Mouse (Mus musculus): ENCODE data around the gene Alb. TPM values are rescaled to one million over a fixed set of nuclear protein-coding genes. Genes with fewer than 3 reads are reported as not detected.

Gene Alb
- total RNA-seq, 2 experiments from 2014 or later = not detected

DNA sequence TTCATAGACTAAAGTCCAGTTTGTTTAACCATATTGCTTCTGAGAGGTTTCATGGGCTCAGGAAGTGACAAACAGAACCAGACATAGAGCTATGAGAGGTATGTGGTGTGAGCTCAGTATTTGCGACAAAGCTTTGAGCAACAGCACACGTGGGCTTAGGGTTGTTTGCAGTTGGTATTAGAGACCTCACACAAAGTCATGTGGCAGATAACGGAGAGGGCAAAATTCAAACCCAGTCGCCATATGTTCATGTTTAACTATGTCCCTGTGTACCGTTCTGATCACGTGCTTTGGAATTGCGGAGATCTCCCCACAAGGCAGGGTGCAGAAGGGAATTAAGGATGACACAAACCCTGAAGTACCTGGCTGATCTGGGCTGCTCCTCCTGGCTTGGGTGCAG, 27.6 kb downstream of the Alb start:
- ATAC-seq (replicated peaks; ENCODE audit: low FRiP score, poor library complexity, severe bottlenecking) = no peak

DNA sequence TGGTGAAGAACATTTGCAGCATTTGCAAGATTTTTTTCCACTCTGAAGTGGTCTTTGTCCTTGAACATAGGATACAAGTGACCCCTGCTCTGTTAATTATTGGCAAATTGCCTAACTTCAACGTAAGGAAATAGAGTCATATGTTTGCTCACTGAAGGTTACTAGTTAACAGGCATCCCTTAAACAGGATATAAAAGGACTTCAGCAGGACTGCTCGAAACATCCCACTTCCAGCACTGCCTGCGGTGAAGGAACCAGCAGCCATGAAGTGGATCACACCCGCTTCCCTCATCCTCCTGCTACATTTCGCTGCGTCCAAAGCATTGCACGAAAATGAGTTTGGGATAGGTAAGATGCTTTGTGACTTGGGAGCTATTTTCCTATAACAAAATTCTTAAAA, 29.8 kb downstream of the Alb start, which contains the start of gene Afp:
TSS of gene Afp (plus strand) at position 220 of the 400 bp plus-strand sequence.
- ATAC-seq (replicated peaks; ENCODE audit: low FRiP score, poor library complexity, severe bottlenecking) = no peak

GRCm38 (mm10) chr5:90492440-90492839, 31.7 kb downstream of the Alb start:
- no peak for ATAC-seq (replicated peaks; ENCODE audit: low FRiP score, poor library complexity, severe bottlenecking)

DNA sequence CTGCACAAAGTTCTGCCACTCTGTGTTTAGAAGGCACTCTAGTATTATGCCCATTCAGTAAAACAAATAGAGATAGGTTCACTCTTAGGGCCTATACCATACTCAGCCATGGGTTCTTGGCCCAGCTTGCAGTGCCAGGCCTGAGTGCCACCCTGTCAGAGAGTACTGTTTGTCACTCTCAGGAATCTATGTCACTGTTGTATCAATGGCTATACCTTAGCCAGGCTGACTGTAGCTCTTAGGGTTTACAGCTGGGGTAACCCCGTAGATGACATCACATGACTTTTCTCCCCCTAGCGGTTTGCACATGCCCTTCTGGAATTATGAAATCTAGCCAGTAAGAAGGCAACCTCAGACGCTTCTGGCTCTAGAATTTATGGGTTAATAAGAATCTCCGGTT, 33.6 kb downstream of the Alb start:
- ATAC-seq (replicated peaks; ENCODE audit: low FRiP score, poor library complexity, severe bottlenecking) = no peak

DNA sequence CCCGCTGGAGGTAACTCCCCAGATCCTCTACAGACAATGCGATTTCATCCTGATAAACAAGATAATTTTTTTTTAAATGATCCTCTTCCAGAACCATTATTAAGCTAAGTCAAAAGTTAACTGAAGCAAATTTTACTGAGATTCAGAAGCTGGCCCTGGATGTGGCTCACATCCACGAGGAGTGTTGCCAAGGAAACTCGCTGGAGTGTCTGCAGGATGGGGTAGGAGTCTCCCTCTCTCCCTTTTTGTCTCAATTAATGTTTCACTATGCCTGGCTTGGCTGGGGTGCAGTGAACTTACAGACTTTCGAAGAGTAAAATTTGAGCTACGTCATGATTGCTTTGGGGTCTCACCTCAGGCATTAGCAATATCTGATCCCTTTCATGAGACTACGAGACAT, 38.8 kb downstream of the Alb start:
- no peak for ATAC-seq (replicated peaks; ENCODE audit: low FRiP score, poor library complexity, severe bottlenecking)

GRCm38 (mm10) chr5:90500714-90501113, 40.0 kb downstream of the Alb start:
- no peak for ATAC-seq (replicated peaks; ENCODE audit: low FRiP score, poor library complexity, severe bottlenecking)

- ATAC-seq (replicated peaks; ENCODE audit: low FRiP score, poor library complexity, severe bottlenecking) = no peak
Observed at GRCm38 (mm10) chr5:90501752-90502151, 41.1 kb downstream of the Alb start.

- no peak for ATAC-seq (replicated peaks; ENCODE audit: low FRiP score, poor library complexity, severe bottlenecking)
Observed at GRCm38 (mm10) chr5:90504742-90505141, 44.0 kb downstream of the Alb start.

- no peak for ATAC-seq (replicated peaks; ENCODE audit: low FRiP score, poor library complexity, severe bottlenecking)
Observed at GRCm38 (mm10) chr5:90506507-90506906, 45.8 kb downstream of the Alb start.

- ATAC-seq (replicated peaks; ENCODE audit: low FRiP score, poor library complexity, severe bottlenecking) = no peak
Observed at GRCm38 (mm10) chr5:90507411-90507949, 46.8 kb downstream of the Alb start.

GRCm38 (mm10) chr5:90509828-90510592, 49.3 kb downstream of the Alb start:
- no peak for ATAC-seq (replicated peaks; ENCODE audit: low FRiP score, poor library complexity, severe bottlenecking)

DNA sequence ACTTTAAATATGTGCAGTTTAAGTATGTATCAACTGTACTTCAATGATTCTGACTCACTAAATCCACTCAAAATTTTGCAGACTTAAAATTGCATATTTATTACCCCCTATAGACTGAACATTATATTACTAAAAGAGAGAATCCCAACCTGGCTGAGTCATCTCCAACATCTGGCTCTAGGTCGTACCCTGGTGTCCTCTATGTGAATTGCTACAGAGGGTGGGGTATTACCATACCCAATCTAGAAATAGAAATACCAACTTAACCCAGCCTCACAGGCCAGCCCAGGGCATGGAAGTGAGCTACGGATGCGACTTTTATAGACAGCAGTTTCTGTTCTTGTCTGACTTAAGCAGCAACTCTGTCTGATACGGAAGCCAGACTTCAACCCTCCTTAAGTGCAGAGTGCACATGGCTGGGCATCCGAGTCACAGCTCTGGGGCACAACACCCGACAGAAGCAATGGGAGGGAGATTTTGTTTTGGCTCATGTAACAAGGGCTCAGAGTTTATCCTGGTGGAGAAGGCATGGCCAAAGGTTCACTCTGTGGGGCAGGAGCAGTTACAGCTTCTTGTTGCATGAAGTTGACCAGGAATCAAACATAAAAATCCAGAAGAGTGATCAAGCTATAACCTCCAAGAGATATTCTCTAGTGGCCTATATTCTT, 51.7 kb downstream of the Alb start:
- ATAC-seq (replicated peaks; ENCODE audit: low FRiP score, poor library complexity, severe bottlenecking) = no peak

DNA sequence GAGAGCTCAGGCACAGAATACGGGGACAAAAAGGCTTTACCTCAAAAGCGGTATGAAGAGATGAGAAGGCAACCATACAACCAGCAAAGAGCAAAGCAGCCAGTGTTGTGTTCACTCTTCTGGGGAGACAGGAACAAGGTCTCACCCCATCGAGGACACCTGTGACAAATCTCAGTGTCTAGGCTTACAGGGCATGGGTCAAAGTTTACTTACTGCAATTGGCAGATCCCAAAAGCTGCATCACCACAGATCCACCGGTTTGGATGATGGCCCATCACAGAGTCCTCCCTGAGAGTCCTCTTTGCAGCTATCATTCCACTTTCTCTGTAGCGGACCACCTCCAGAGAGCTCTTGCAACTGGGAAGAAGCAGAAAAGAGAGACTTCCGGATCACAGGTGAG, 54.9 kb downstream of the Alb start:
- no peak for ATAC-seq (replicated peaks; ENCODE audit: low FRiP score, poor library complexity, severe bottlenecking)

GRCm38 (mm10) chr5:90518356-90519100, 57.8 kb downstream of the Alb start, which contains the start of gene Afm:
Gene Afm, plus strand, starts transcription at chr5:90518932.
- no peak for ATAC-seq (replicated peaks; ENCODE audit: low FRiP score, poor library complexity, severe bottlenecking)

Other genes starting within 250 kb of the Alb start
- gene Cox18, start 236.9 kb upstream of the Alb start, total RNA-seq (2015; ENCODE audit: low replicate concordance) = 8.4 and 13.4 TPM in 2 replicates
- 2.8 TPM in 1 of 2 replicates, not detected in the other for gene Cox18, start 236.9 kb upstream of the Alb start, total RNA-seq (2017; ENCODE audit: low replicate concordance)
- gene Ankrd17, start 94.3 kb upstream of the Alb start, total RNA-seq (2015; ENCODE audit: low replicate concordance) = 43.3 and 46.3 TPM in 2 replicates
- 75.2 and 99.7 TPM in 2 replicates for gene Ankrd17, start 94.3 kb upstream of the Alb start, total RNA-seq (2017; ENCODE audit: low replicate concordance)
- gene Gm9958, start 93.7 kb upstream of the Alb start, total RNA-seq (2015; ENCODE audit: low replicate concordance) = 6.0 TPM in 1 of 2 replicates, not detected in the other
- not detected in 2 replicates for gene Gm9958, start 93.7 kb upstream of the Alb start, total RNA-seq (2017; ENCODE audit: low replicate concordance)
- gene Afp, start 29.8 kb downstream of the Alb start, total RNA-seq (2015; ENCODE audit: low replicate concordance) = not detected in 2 replicates
- gene Afp, start 29.8 kb downstream of the Alb start, total RNA-seq (2017; ENCODE audit: low replicate concordance) = not detected in 2 replicates
- not detected in 2 replicates for gene Afm, start 58.0 kb downstream of the Alb start, total RNA-seq (2015; ENCODE audit: low replicate concordance)
- gene Afm, start 58.0 kb downstream of the Alb start, total RNA-seq (2017; ENCODE audit: low replicate concordance) = not detected in 2 replicates
- gene 5830473C10Rik, start 100.2 kb downstream of the Alb start, total RNA-seq (2015; ENCODE audit: low replicate concordance) = not detected in 2 replicates
- not detected in 2 replicates for gene 5830473C10Rik, start 100.2 kb downstream of the Alb start, total RNA-seq (2017; ENCODE audit: low replicate concordance)
- not detected in 2 replicates for gene Rassf6, start 179.8 kb downstream of the Alb start, total RNA-seq (2015; ENCODE audit: low replicate concordance)
- gene Rassf6, start 179.8 kb downstream of the Alb start, total RNA-seq (2017; ENCODE audit: low replicate concordance) = not detected in 2 replicates